7 mouse cellular contexts compared by ENCODE assay signal in the genomic region with DNA sequence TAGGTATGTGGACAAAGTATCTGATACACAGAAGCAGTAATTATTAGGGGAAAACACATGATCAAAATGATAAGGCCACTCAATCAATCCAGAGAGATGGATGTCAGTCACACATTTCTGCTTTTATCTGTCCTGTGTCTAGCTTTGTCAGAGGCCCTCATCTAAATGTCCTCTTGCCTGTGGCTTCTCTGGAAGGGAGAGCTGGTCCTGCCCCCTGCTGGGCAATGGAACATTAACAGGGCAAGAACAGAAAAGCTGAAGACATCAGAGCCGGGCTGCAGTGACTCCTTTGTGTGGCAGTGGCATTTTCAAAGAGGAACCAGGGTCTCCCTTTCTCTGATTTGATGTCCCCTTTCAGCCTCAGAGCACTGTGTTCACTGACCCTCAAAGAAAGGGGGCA.
DNase-seq lines count a peak whose midpoint lies in the region; TF ChIP-seq lines count a peak whose summit lies in the region.

No protein-coding gene starts in this region.

- H3K27ac ChIP-seq in cortical plate, adult 2 months (ENCODE audit: insufficient read depth, low read length) = no peak overlapping the region

- TF ChIP-seq CTCF in cortical plate, adult 2 months (IDR thresholded peaks at IDR 0.05; ENCODE audit: extremely low read depth, insufficient read depth, low read length) = peak; percentile 71

- no peaks in the 10 kb centered on the region for H3K4me1 ChIP-seq in cortical plate, adult 2 months (ENCODE audit: control insufficient read depth, insufficient read depth, low read length)

- no peak overlapping the region for H3K4me3 ChIP-seq in cortical plate, adult 2 months (ENCODE audit: insufficient read depth, low read length)

- no peak for TF ChIP-seq POLR2A in cortical plate, adult 2 months (IDR thresholded peaks at IDR 0.05; ENCODE audit: extremely low read depth, insufficient read depth, low read length)

- peak; percentile 41 for DNase-seq in ovary, postnatal 36 days (ENCODE audit: low spot score)
- DNase-seq in ovary, adult 18-20 months (ENCODE audit: low spot score) = no peak
- peak; percentile 67 to 80 for DNase-seq in adrenal gland, postnatal 36 days
- DNase-seq in kidney, postnatal 14 days = peak; percentile 37
- peak; percentile 40 for DNase-seq in lung, postnatal 14 days
- DNase-seq in c-Kit-positive CD71-positive TER-119-positive erythroid progenitor cells, embryonic 14.5 days (ENCODE audit: low spot score) = no peak

Comparison
In these comparisons a context has a peak if more than half of its experiments do, and no peak if none do; other contexts are left out.
1. DNase-seq: peak in ovary, postnatal 36 days (single experiment), adrenal gland, postnatal 36 days (2 of 2), kidney, postnatal 14 days (single experiment) and lung, postnatal 14 days (single experiment); none in ovary, adult 18-20 months (single experiment) and c-Kit-positive CD71-positive TER-119-positive erythroid progenitor cells, embryonic 14.5 days (single experiment).